Mouse (Mus musculus): ENCODE measurements around the gene Gli1. TPM values are rescaled to one million over a fixed set of nuclear protein-coding genes. Genes with fewer than 3 reads are reported as not detected.
A peak's percentile ranks its signal among the peaks of the same experiment; 100 is the strongest.

The Gli1 gene
- total and polyA plus RNA-seq, 3 experiments: 0.91 to 2.4 (median 0.96) TPM

DNA sequence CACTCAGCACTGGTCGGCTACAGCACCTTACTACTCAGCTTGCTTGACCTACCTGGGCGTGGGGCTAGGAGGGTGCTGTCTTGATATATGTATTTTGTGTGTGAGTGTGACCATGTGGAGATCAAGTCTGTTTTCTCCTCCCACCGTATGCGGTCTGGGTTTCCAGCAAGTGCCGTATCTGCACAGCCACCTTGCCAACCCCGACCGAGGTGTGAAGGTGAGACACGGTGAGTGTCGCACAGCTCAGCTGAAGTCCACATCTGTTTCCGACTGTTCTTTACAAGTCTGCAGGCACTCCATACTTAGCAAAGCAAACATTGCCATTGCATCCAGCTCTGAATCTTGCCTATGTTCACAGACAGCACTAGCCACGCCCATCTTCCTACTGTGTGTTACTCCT is 38.6 kb downstream of the Gli1 start:
- Histone ChIP-seq H3K27ac (no peak overlapping the region), H3K4me1 (ENCODE audit: control insufficient read depth, insufficient read depth, low read length) (no peaks in the 10 kb centered on the region), H3K4me3 (no peak overlapping the region), H3K27me3 (ENCODE audit: control insufficient read depth, insufficient read depth, low read length) (no peaks in the 10 kb centered on the region), H3K79me2 (replicated peaks; ENCODE audit: control insufficient read depth, insufficient read depth, low read length) (no peaks in the 10 kb centered on the region), H3K36me3 (ENCODE audit: control insufficient read depth, insufficient read depth, low read length) (no peaks in the 10 kb centered on the region), H3K9ac (ENCODE audit: low read depth, low read length) (no peak overlapping the region)
- TF ChIP-seq EP300 (IDR thresholded peaks at IDR 0.05; ENCODE audit: insufficient read depth, low read depth, low read length) (no peak), CTCF (IDR thresholded peaks at IDR 0.05) (no peak), POLR2A (IDR thresholded peaks at IDR 0.05; ENCODE audit: insufficient read depth, low read depth, low read length) (no peak)
- intact Hi-C loops (cut with DNase I): no loop called here
- DNase-seq: no peak
- 92% methylated on average over 11 of the region's 11 CpGs for WGBS

DNA sequence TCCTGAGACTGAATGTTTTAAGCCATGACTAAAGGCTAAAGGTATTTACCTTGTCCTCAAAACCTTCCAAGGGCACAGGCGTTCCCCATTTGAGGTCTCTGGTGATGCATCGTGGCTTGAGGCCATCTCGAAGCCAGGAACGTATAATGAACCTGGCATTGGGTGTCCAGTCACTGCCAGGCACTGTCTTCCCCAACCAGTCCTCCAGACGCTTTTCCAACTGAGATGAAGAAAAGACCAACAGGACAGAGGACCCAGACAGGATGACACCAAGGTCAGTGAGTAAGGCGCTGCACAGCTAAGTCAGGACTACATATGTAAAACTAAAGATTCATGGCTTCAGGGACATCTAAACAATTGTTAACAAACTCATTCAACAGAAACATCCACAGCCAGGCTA is 41.4 kb downstream of the Gli1 start:
- Histone ChIP-seq H3K36me3 (ENCODE audit: control insufficient read depth, insufficient read depth, low read length) (peaks cover 9% of the 10 kb centered on the region), H3K4me1 (ENCODE audit: control insufficient read depth, insufficient read depth, low read length) (peaks cover 2% of the 10 kb centered on the region; the same call in 1 of the 2 replicates), H3K9ac (ENCODE audit: low read depth, low read length) (no peak overlapping the region), H3K79me2 (replicated peaks; ENCODE audit: control insufficient read depth, insufficient read depth, low read length) (no peaks in the 10 kb centered on the region), H3K4me3 (no peak overlapping the region), H3K27ac (no peak overlapping the region), H3K27me3 (ENCODE audit: control insufficient read depth, insufficient read depth, low read length) (no peaks in the 10 kb centered on the region)
- DNase-seq: no peak
- 94% methylated on average over 6 of the region's 6 CpGs for WGBS
- TF ChIP-seq POLR2A (IDR thresholded peaks at IDR 0.05; ENCODE audit: insufficient read depth, low read depth, low read length) (no peak), CTCF (IDR thresholded peaks at IDR 0.05) (no peak)
- intact Hi-C loops (cut with DNase I): no loop called here

DNA sequence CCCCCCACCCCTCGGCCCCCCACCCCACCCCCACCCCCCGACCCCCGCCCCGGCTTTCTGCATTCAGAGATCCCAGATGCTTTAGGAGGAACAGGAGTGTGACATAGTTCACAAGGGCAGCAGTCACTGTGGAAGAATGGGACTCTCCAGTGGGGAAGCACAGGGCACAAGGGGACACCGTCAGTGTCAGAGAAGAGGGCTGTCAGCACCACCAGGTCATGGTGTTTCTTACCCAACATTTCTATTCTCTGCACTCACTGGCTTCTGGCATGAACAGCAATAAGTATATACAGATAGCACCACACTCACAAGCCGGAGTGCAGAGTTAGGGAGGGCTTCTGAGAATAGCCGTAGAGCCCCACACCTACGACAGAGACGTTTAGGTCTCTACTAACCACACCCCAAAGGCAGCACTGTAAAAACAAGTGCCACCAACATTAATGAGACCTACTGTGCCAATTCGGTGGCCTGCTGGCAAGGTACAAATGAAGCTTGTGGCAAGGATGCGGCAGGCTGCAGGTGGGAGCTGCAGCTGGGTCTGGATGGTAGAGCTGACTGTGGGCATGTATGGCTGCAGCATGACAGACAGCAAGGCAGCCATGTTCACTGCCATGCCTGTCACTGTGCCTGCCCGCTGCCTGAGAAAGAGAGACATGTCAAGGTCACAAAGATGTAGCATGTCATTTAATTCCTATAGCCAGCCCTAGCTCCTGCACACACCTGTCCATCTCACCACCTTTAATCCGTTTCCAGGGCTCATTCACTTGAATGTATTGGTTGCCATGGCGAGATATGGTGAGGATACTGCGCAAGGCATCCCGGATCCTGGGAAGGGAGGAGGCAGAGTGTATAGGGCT is 44.5 kb downstream of the Gli1 start:
- 65% methylated on average over 16 of the region's 16 CpGs for WGBS
- H3K27me3 ChIP-seq (ENCODE audit: control insufficient read depth, insufficient read depth, low read length): no peaks in the 10 kb centered on the region
- H3K9ac ChIP-seq (ENCODE audit: low read depth, low read length): no peak overlapping the region
- H3K27ac ChIP-seq: no peak overlapping the region
- TF ChIP-seq POLR2A (IDR thresholded peaks at IDR 0.05; ENCODE audit: insufficient read depth, low read depth, low read length) (peak; percentile 21), CTCF (IDR thresholded peaks at IDR 0.05) (no peak), EP300 (IDR thresholded peaks at IDR 0.05; ENCODE audit: insufficient read depth, low read depth, low read length) (0 out of 2 replicates have a peak, but pooled peaks have one; percentile 31)
- no peaks in the 10 kb centered on the region for H3K79me2 ChIP-seq (replicated peaks; ENCODE audit: control insufficient read depth, insufficient read depth, low read length)
- H3K4me3 ChIP-seq: no peak overlapping the region
- intact Hi-C loops (cut with DNase I): no loop called here
- DNase-seq: no peak
- H3K4me1 ChIP-seq (ENCODE audit: control insufficient read depth, insufficient read depth, low read length): peaks cover 10% of the 10 kb centered on the region
- peaks cover 26% of the 10 kb centered on the region for H3K36me3 ChIP-seq (ENCODE audit: control insufficient read depth, insufficient read depth, low read length)

DNA sequence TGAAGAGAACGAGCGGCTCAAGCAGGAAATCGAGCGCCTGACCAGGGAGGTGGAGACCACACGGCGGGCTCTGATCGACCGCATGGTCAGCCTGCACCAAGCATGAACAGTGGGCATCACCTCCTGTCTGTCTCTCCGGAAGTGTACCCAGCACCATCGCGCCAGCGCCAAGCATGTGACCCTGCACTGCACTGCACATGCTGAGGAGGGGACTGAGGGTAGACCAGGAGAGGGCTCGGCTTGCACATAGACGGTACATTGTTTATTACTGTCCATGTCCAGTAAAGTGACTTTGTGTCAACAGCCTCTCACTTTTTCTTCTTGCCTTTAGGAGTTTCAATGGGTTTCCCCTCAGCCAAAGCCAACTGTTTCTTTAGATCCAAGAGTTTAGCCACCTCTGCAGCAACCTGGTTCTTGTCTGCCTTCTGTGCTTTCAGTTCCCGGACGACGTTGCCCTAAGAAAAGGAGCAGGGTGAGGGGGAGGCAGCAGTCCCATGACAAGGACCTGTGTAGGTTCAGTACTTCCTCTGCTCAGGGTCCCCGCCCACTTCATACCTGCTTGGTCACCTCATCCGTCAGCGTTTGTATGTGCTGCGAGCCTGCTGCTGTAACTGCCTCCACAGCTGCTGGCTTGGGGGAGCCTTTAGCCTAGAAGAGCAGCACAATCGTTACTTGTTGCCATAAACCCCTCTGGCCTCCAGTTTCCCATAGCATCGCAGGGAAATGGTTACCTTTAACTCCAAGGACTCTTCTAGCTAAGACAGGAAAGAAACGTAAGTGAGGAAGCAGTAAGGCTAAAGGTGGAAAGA is 45.6 kb downstream of the Gli1 start:
- Histone ChIP-seq H3K4me3 (no peak overlapping the region), H3K9ac (ENCODE audit: low read depth, low read length) (peak overlapping the region; percentile 13; the same call in 1 of the 2 replicates), H3K4me1 (ENCODE audit: control insufficient read depth, insufficient read depth, low read length) (peaks cover 12% of the 10 kb centered on the region), H3K79me2 (replicated peaks; ENCODE audit: control insufficient read depth, insufficient read depth, low read length) (no peaks in the 10 kb centered on the region), H3K36me3 (ENCODE audit: control insufficient read depth, insufficient read depth, low read length) (peaks cover 26% of the 10 kb centered on the region), H3K27me3 (ENCODE audit: control insufficient read depth, insufficient read depth, low read length) (no peaks in the 10 kb centered on the region), H3K27ac (no peak overlapping the region)
- intact Hi-C loops (cut with DNase I): no loop called here
- WGBS: 75% methylated on average over 24 of the region's 24 CpGs
- TF ChIP-seq CTCF (IDR thresholded peaks at IDR 0.05) (no peak), POLR2A (IDR thresholded peaks at IDR 0.05; ENCODE audit: insufficient read depth, low read depth, low read length) (no peak), EP300 (IDR thresholded peaks at IDR 0.05; ENCODE audit: insufficient read depth, low read depth, low read length) (no peak)
- no peak for DNase-seq

DNA sequence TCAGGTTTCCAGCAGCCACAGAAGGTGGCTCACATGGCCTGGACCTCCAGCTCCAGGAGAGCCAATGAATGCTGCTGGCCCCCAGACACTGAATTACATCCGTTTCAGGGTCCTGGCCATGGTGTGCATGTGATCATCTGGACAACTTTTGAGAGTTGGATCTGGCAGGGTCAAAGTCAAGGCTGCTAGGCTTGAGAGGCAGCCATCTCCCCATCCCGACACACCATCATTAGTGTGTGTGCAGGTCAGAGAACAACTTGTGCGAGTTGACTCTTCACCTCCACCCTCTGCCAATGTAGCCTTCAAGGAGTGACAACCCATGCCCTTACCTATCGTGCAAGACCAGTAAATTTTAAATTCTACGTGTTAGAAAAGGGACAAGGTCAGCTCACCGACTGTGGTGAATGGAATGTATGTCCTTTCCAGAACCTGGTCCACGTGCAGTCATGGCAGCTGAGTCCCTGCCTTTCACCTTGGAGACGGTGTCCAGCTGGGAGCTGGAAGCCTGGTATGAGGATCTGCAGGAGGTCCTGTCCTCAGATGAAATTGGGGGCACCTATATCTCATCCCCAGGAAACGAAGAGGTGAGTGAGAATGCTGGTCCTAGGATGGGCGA is 46.8 kb downstream of the Gli1 start:
- no peak for TF ChIP-seq CTCF (IDR thresholded peaks at IDR 0.05)
- 0 out of 2 replicates have a peak, but pooled peaks have one; percentile 16 for TF ChIP-seq POLR2A (IDR thresholded peaks at IDR 0.05; ENCODE audit: insufficient read depth, low read depth, low read length)
- Histone ChIP-seq H3K79me2 (replicated peaks; ENCODE audit: control insufficient read depth, insufficient read depth, low read length) (no peaks in the 10 kb centered on the region), H3K27ac (no peak overlapping the region; the same call in 1 of the 2 replicates), H3K4me3 (no peak overlapping the region), H3K27me3 (ENCODE audit: control insufficient read depth, insufficient read depth, low read length) (no peaks in the 10 kb centered on the region), H3K36me3 (ENCODE audit: control insufficient read depth, insufficient read depth, low read length) (peaks cover 26% of the 10 kb centered on the region), H3K4me1 (ENCODE audit: control insufficient read depth, insufficient read depth, low read length) (peaks cover 12% of the 10 kb centered on the region), H3K9ac (ENCODE audit: low read depth, low read length) (no peak overlapping the region)
- DNase-seq: no peak
- 68% methylated on average over 10 of the region's 10 CpGs for WGBS
- intact Hi-C loops (cut with DNase I): no loop called here

Measured in heart, adult 2 months (tissue).